Mouse (Mus musculus) ES-E14 (cell line): Measurements from ENCODE around the gene Parp3.

Experiments used
- HCFC1 ChIP-seq: IDR thresholded peaks from 2 replicates; pipeline ENCODE4 v1.6.1; 2012; ENCODE audit warnings: low read length, inconsistent platforms, borderline replicate concordance; ENCODE audit not compliant: insufficient read depth
- ZC3H11A ChIP-seq: IDR thresholded peaks from 2 replicates; pipeline ENCODE4 v1.6.1; 2012; ENCODE audit warnings: low read depth, mild to moderate bottlenecking, inconsistent platforms, low read length, borderline replicate concordance
- ZNF384 ChIP-seq: IDR thresholded peaks from 2 replicates; pipeline ENCODE4 v1.6.1; 2012; ENCODE audit warnings: low read depth, low read length, inconsistent platforms

GRCm38 (mm10) chr9:106457163-106457559, 19.6 kb downstream of the Parp3 start:
- TF ChIP-seq HCFC1 = no peak
- no peak for TF ChIP-seq ZNF384
- TF ChIP-seq ZC3H11A = no peak
